Mouse (Mus musculus) CH12.LX (cell line): ENCODE measurements around the gene Slc25a14. TPM values are rescaled to one million over a fixed set of nuclear protein-coding genes. Genes with fewer than 3 reads are reported as not detected.

ENCODE experiments used
- DNase-seq: peaks from one replicate; pipeline ENCODE4 v3.0.0-alpha.2; 2013; ENCODE audit errors: extremely low read depth
- H3K27ac ChIP-seq: 2 replicates; pipeline ENCODE4 v1.5.1; 2012; ENCODE audit warnings: low read depth, mild to moderate bottlenecking, control low read depth, moderate library complexity; ENCODE audit not compliant: insufficient read depth
- H3K27me3 ChIP-seq: replicated peaks from 2 replicates; pipeline ENCODE3; 2012; ENCODE audit warnings: inconsistent platforms
- H3K36me3 ChIP-seq, 2 experiments: replicated peaks in 1 of 2; 2 replicates each; pipeline versions ENCODE3 to v1.6.1; 2012; ENCODE audit warnings: inconsistent platforms in 1 of 2, low read length in 1 of 2, mild to moderate bottlenecking in 1 of 2, mixed read lengths in 1 of 2, moderate library complexity in 1 of 2; ENCODE audit not compliant: control insufficient read depth in 1 of 2, insufficient read depth in 1 of 2
- H3K4me1 ChIP-seq, 2 experiments: 2 replicates each; pipeline ENCODE4 v1.6.1; 2012; ENCODE audit warnings: inconsistent platforms in 1 of 2, moderate library complexity in 1 of 2; ENCODE audit not compliant: insufficient read depth in 2 of 2, control insufficient read depth in 1 of 2
- H3K4me2 ChIP-seq: 2 replicates; pipeline ENCODE4 v1.6.1; 2012; ENCODE audit warnings: low read depth, mild to moderate bottlenecking, control low read depth; ENCODE audit not compliant: poor library complexity, insufficient read depth, severe bottlenecking
- H3K4me3 ChIP-seq, 3 experiments: fragments of 150-350 bp in 1 of 3; sonication (generic) in 1 of 3; replicated peaks in 1 of 3; 2 replicates each; pipeline versions ENCODE3 to v1.5.1; 2011 to 2012; ENCODE audit warnings: low read depth in 2 of 3, low read length in 2 of 3, mild to moderate bottlenecking in 2 of 3, moderate library complexity in 2 of 3, control low read depth in 1 of 3, improper control_type of control experiment in 1 of 3, inconsistent platforms in 1 of 3, mixed read lengths in 1 of 3; ENCODE audit not compliant: poor library complexity in 1 of 3
- H3K79me2 ChIP-seq: replicated peaks from 2 replicates; pipeline ENCODE4 v1.6.1; 2012; ENCODE audit warnings: mild to moderate bottlenecking, moderate library complexity; ENCODE audit not compliant: control insufficient read depth, poor library complexity, insufficient read depth, severe bottlenecking; ENCODE audit errors: extremely low read depth
- H3K9ac ChIP-seq: 2 replicates; pipeline ENCODE4 v1.6.1; 2012; ENCODE audit warnings: low read depth, mild to moderate bottlenecking, control low read depth, moderate library complexity; ENCODE audit not compliant: insufficient read depth
- H3K9me3 ChIP-seq: replicated peaks from 2 replicates; pipeline ENCODE3; 2012; ENCODE audit warnings: low read length, inconsistent platforms, mixed read lengths
- EP300 ChIP-seq: IDR thresholded peaks from 2 replicates; pipeline ENCODE4 v1.6.1; 2011; ENCODE audit warnings: low read length, improper control_type of control experiment
- HCFC1 ChIP-seq: IDR thresholded peaks from 2 replicates; pipeline ENCODE4 v1.6.1; 2012; ENCODE audit warnings: low read depth, mild to moderate bottlenecking, inconsistent platforms, low read length, improper control_type of control experiment
- IRF4 ChIP-seq: IDR thresholded peaks from 2 replicates; pipeline ENCODE4 v1.6.1; 2014; ENCODE audit warnings: low read depth, mild to moderate bottlenecking, inconsistent platforms, low read length, improper control_type of control experiment
- MEF2A ChIP-seq: IDR thresholded peaks from 2 replicates; pipeline ENCODE4 v1.6.1; 2014; ENCODE audit warnings: low read depth, mild to moderate bottlenecking, inconsistent platforms, low read length, improper control_type of control experiment, borderline replicate concordance
- MYC ChIP-seq: IDR thresholded peaks from 2 replicates; pipeline ENCODE4 v1.6.1; 2011; ENCODE audit warnings: low read depth, mild to moderate bottlenecking, improper control_type of control experiment, low read length
- NELFE ChIP-seq: IDR thresholded peaks from 2 replicates; pipeline ENCODE4 v1.6.1; 2011; ENCODE audit warnings: low read depth, low read length, improper control_type of control experiment
- NRF1 ChIP-seq: IDR thresholded peaks from 2 replicates; pipeline ENCODE4 v1.6.1; 2014; ENCODE audit warnings: low read depth, mild to moderate bottlenecking, inconsistent platforms, low read length, improper control_type of control experiment, moderate library complexity
- PAX5 ChIP-seq: IDR thresholded peaks from 2 replicates; pipeline ENCODE4 v1.6.1; 2012; ENCODE audit warnings: low read length, inconsistent platforms, mixed read lengths
- TCF12 ChIP-seq: IDR thresholded peaks from 2 replicates; pipeline ENCODE4 v1.6.1; 2014; ENCODE audit warnings: low read depth, mild to moderate bottlenecking, inconsistent platforms, low read length, improper control_type of control experiment
- USF1 ChIP-seq: IDR thresholded peaks from 2 replicates; pipeline ENCODE4 v1.6.1; 2014; ENCODE audit warnings: low read depth, mild to moderate bottlenecking, inconsistent platforms, low read length, improper control_type of control experiment
- ZKSCAN1 ChIP-seq: IDR thresholded peaks from 2 replicates; pipeline ENCODE4 v1.6.1; 2012; ENCODE audit warnings: low read depth, inconsistent platforms, low read length, improper control_type of control experiment, borderline replicate concordance
- dilution Hi-C: fragments of 300-500 bp; cut with MboI; formaldehyde crosslinking; loops from 2 replicates; pipeline ENCODE4 v1.14.3; 2020; ENCODE audit warnings: low sequenced_read_pairs; ENCODE audit not compliant: extremely low pct_unique_long_range_greater_than_20kb, extremely low pct_ligation_motif_present
- in situ Hi-C: fragments of 300-500 bp; cut with MboI; formaldehyde crosslinking; loops from 3 replicates; pipeline ENCODE4 v1.14.3; 2019; ENCODE audit warnings: low sequenced_read_pairs, low pct_ligation_motif_present, low pct_unique_long_range_greater_than_20kb, mixed read lengths
- polyA plus RNA-seq: library from polyadenylated mRNA; unstranded; fragments of >175 nt; gene quantifications from 2 replicates; pipeline ENCODE4 v1.2.1, GENCODE M21; 2012; ENCODE audit warnings: low read depth; ENCODE audit not compliant: insufficient read length
- total RNA-seq, 2 experiments: library from RNA; depleted of rRNA; stranded (reverse); fragments of 300-350 nt in 1 of 2; fragments of >200 nt in 1 of 2; gene quantifications; 2 replicates each; pipeline ENCODE4 v1.2.3; 2012 to 2014

The Slc25a14 gene
- total and polyA plus RNA-seq, 3 experiments: 9.7 to 13.7 (median 10.1) TPM

DNA sequence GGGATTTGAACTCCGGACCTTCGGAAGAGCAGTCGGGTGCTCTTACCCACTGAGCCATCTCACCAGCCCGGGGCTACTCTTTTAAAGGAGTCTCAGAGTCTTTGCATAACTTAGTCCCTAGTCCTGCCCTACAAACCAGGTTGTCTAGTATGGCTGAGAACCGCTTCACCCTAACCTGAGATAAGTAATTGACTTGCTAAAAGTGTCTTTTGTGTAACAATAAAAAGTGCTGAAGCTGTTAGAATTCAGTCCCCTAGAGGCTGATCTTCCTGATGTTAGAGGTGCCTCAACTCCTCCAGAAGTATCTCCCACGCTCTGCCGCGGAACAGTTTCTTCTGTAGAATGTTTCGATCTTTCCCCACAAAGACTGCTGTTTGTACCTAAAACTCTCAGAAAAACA, 27.2 kb upstream of the Slc25a14 start:
- no peaks in the 10 kb centered on the region for H3K9me3 ChIP-seq
- no peak for DNase-seq
- no peak overlapping the region for H3K4me3 ChIP-seq
- dilution Hi-C loops (no loop called here), in situ Hi-C loops (no loop called here)
- TF ChIP-seq MEF2A: no peak
- TF ChIP-seq MYC: no peak
- TF ChIP-seq NELFE: no peak
- no peak for TF ChIP-seq EP300
- H3K36me3 ChIP-seq: peaks cover 2% of the 10 kb centered on the region in 2 experiments
- no peaks in the 10 kb centered on the region for H3K4me1 ChIP-seq
- no peaks in the 10 kb centered on the region for H3K27me3 ChIP-seq
- no peak overlapping the region for H3K9ac ChIP-seq
- peaks cover 10% of the 10 kb centered on the region for H3K79me2 ChIP-seq
- H3K4me2 ChIP-seq: no peak overlapping the region
- no peak overlapping the region for H3K27ac ChIP-seq

- no peak for DNase-seq
- Histone ChIP-seq H3K9me3 (no peaks in the 10 kb centered on the region), H3K9ac (no peak overlapping the region)
- no peak for TF ChIP-seq PAX5
- TF ChIP-seq ZKSCAN1: no peak
- TF ChIP-seq NELFE: no peak
- no peak for TF ChIP-seq USF1
- no peak for TF ChIP-seq HCFC1
- no peak for TF ChIP-seq IRF4
- TF ChIP-seq, all 38 proteins: peak for 0
- Histone ChIP-seq H3K4me3 (no peak overlapping the region), H3K4me1 (no peaks in the 10 kb centered on the region), H3K36me3 (no peaks in the 10 kb centered on the region), H3K27me3 (no peaks in the 10 kb centered on the region), H3K27ac (no peak overlapping the region), H3K79me2 (peaks cover 10% of the 10 kb centered on the region), H3K4me2 (no peak overlapping the region)
- in situ Hi-C loops (no loop called here), dilution Hi-C loops (no loop called here)
Measured at GRCm38 (mm10) chrX:48596906-48597305, 26.3 kb upstream of the Slc25a14 start.

DNA sequence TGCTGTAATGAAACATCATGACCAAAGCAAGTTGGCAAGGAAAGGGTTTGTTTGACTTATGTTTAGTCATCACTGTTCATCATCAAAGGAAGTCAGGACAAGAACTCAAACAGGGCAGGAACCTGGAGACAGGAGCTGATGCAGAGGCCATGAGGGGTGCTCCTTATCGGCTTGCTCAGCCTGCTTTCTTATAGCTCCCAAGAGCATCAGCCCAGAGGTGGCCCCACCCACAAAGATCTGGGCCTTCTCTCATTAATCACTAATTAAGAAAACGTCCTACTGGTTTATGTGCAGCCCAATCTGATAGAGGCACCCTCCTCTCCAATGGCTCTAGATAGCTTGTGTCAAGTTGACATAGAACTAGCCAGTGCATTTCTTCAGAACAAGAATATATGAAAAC, 18.3 kb upstream of the Slc25a14 start:
- in situ Hi-C loops: no loop called here
- TF ChIP-seq NRF1 (no peak), MEF2A (no peak), TCF12 (no peak), NELFE (no peak)
- TF ChIP-seq, all 38 proteins: peak for 0
- no peak overlapping the region for H3K4me2 ChIP-seq
- H3K4me3 ChIP-seq: no peak overlapping the region
- H3K9me3 ChIP-seq: no peaks in the 10 kb centered on the region
- H3K79me2 ChIP-seq: no peaks in the 10 kb centered on the region
- dilution Hi-C loops: no loop called here
- H3K36me3 ChIP-seq: no peaks in the 10 kb centered on the region
- H3K9ac ChIP-seq: no peak overlapping the region
- no peaks in the 10 kb centered on the region for H3K27me3 ChIP-seq
- DNase-seq: no peak
- no peak overlapping the region for H3K27ac ChIP-seq
- H3K4me1 ChIP-seq: no peaks in the 10 kb centered on the region
